Mouse (Mus musculus): Measurements from ENCODE around the gene Ddx59. TPM values are rescaled to one million over a fixed set of nuclear protein-coding genes. Genes with fewer than 3 reads are reported as not detected.
A peak's percentile ranks its signal among the peaks of the same experiment; 100 is the strongest.

Ddx59 gene
- polyA plus RNA-seq, 1 experiment from 2014 or later: 16.4 TPM

GRCm38 (mm10) chr1:136457403-136457802, 42.3 kb downstream of the Ddx59 start:
- 82% methylated on average over 4 of the region's 4 CpGs for WGBS
- no peak for ATAC-seq (ENCODE audit: low FRiP score)
- no peak overlapping the region for H3K9ac ChIP-seq

DNA sequence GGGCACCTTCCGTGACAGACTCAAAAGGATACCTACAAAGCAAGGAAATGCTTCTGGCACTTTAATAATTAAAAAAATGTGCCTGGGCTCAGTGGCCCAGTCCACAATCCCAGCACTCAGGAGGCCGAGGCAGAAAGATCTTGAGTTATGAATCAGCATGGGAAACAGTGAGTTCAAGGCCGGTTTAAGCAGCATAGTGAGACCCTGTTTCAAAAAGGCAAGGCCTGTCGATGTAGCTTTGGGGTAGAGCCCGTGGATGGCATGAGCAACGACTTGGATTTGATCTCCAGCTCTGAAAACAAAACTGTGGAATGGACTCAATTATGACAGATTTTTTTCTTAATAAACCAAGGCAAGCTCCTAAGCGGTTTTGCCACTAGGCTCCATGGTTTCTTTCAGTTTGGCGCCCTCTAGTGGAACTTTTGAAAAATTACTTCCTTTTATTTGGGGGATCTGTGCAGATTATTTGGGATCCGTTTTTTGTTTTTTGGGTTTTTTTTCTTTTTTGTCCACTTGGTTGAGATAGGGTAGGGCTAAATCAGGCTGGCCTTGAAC, 43.7 kb downstream of the Ddx59 start:
- no peak for ATAC-seq (ENCODE audit: low FRiP score)
- peak; percentile 87 for DNase-seq (ENCODE audit: low spot score)
- no peaks in the 10 kb centered on the region for H3K27me3 ChIP-seq (ENCODE audit: control insufficient read depth, insufficient read depth, low read length)
- no peak overlapping the region for H3K4me3 ChIP-seq (replicated peaks; ENCODE audit: low read length)
- H3K9me3 ChIP-seq (ENCODE audit: control insufficient read depth, low read length): no peaks in the 10 kb centered on the region
- no peak overlapping the region for H3K4me2 ChIP-seq (replicated peaks)
- no peaks in the 10 kb centered on the region for H3K36me3 ChIP-seq (replicated peaks; ENCODE audit: control insufficient read depth, insufficient read depth)
- no peaks in the 10 kb centered on the region for H3K4me1 ChIP-seq (replicated peaks; ENCODE audit: control insufficient read depth, insufficient read depth, low read length)
- H3K9ac ChIP-seq: no peak overlapping the region
- no peak overlapping the region for H3K27ac ChIP-seq
- WGBS: 31% methylated on average over 9 of the region's 9 CpGs

More at GRCm38 (mm10) chr1:136457403-136457802, 42.3 kb downstream of the Ddx59 start:
- H3K9me3 ChIP-seq (ENCODE audit: control insufficient read depth, low read length): no peaks in the 10 kb centered on the region
- DNase-seq (ENCODE audit: low spot score): no peak
- no peak overlapping the region for H3K27ac ChIP-seq
- no peak overlapping the region for H3K4me3 ChIP-seq (replicated peaks; ENCODE audit: low read length)
- no peak overlapping the region for H3K4me2 ChIP-seq (replicated peaks)
- H3K36me3 ChIP-seq (replicated peaks; ENCODE audit: control insufficient read depth, insufficient read depth): no peaks in the 10 kb centered on the region
- no peaks in the 10 kb centered on the region for H3K27me3 ChIP-seq (ENCODE audit: control insufficient read depth, insufficient read depth, low read length)
- no peaks in the 10 kb centered on the region for H3K4me1 ChIP-seq (replicated peaks; ENCODE audit: control insufficient read depth, insufficient read depth, low read length)

DNA sequence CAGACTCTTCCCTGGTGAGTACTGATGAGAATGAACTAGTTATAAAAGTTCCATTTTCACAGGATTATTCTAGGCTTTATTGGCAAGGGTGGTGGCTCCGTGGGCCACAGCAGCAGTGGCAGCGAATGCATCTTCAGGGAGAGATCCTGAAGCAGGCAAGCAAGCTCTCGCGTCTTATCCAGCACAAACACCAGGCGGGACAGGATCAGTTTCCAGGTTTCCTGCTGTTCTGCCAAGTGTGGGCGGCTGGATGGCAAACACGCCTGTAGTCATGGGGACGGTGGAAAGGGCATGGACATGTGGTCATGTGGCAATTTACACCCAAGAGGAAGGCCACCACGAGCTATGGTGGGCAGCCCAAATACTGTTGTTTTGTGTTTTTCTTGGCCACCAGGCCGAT, 47.4 kb downstream of the Ddx59 start:
- no peak for ATAC-seq (ENCODE audit: low FRiP score)
- H3K9ac ChIP-seq: no peak overlapping the region

DNA sequence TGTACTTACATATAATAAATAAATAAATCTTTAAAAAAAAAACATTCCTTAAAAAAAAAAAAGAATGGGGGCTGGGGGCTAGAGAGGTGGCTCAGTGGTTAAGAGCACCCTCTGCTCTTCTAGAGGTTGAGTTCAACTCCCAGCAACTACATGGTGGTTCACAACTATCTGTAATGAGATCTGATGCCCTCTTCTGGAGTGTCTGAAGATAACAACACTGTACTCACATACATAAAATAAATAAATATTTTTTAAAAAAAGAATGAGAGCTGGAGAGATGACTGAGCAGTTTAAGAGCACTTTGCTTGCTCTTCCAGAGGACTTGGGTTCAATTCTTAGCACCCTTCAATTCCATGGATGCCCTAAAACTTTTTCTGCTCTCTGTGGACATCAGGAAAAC, 50.1 kb downstream of the Ddx59 start:
- H3K4me3 ChIP-seq (replicated peaks; ENCODE audit: low read length): no peak overlapping the region
- no peaks in the 10 kb centered on the region for H3K27me3 ChIP-seq (ENCODE audit: control insufficient read depth, insufficient read depth, low read length)
- no peak overlapping the region for H3K27ac ChIP-seq
- H3K36me3 ChIP-seq (replicated peaks; ENCODE audit: control insufficient read depth, insufficient read depth): no peaks in the 10 kb centered on the region
- no peak overlapping the region for H3K9ac ChIP-seq
- H3K4me1 ChIP-seq (replicated peaks; ENCODE audit: control insufficient read depth, insufficient read depth, low read length): peaks cover 6% of the 10 kb centered on the region; the same call in 1 of the 2 replicates
- ATAC-seq (ENCODE audit: low FRiP score) (no peak), DNase-seq (ENCODE audit: low spot score) (no peak)
- no peak overlapping the region for H3K4me2 ChIP-seq (replicated peaks)
- H3K9me3 ChIP-seq (ENCODE audit: control insufficient read depth, low read length): no peaks in the 10 kb centered on the region

More for the DNA sequence above, 47.4 kb downstream of the Ddx59 start:
- H3K27me3 ChIP-seq (ENCODE audit: control insufficient read depth, insufficient read depth, low read length): no peaks in the 10 kb centered on the region
- no peak overlapping the region for H3K4me3 ChIP-seq (replicated peaks; ENCODE audit: low read length)
- 60% methylated on average over 10 of the region's 10 CpGs for WGBS
- H3K27ac ChIP-seq: no peak overlapping the region
- no peak overlapping the region for H3K4me2 ChIP-seq (replicated peaks)
- peaks cover 6% of the 10 kb centered on the region; the same call in 1 of the 2 replicates for H3K4me1 ChIP-seq (replicated peaks; ENCODE audit: control insufficient read depth, insufficient read depth, low read length)
- no peaks in the 10 kb centered on the region for H3K9me3 ChIP-seq (ENCODE audit: control insufficient read depth, low read length)
- DNase-seq (ENCODE audit: low spot score): no peak
- no peaks in the 10 kb centered on the region for H3K36me3 ChIP-seq (replicated peaks; ENCODE audit: control insufficient read depth, insufficient read depth)

GRCm38 (mm10) chr1:136466143-136466811, 51.2 kb downstream of the Ddx59 start, which contains the start of gene Kif14:
Kif14 (plus strand) TSS chr1:136466343.
- DNase-seq (ENCODE audit: low spot score) (peak; percentile 95), ATAC-seq (ENCODE audit: low FRiP score) (peak; percentile 99)
- Histone ChIP-seq H3K9ac (peak within 1 kb of the TSS; percentile 44), H3K4me1 (replicated peaks; ENCODE audit: control insufficient read depth, insufficient read depth, low read length) (peaks cover 6% of the 10 kb centered on the region; the same call in 1 of the 2 replicates), H3K36me3 (replicated peaks; ENCODE audit: control insufficient read depth, insufficient read depth) (no peaks in the 10 kb centered on the region), H3K4me2 (replicated peaks) (peak within 1 kb of the TSS; percentile 99), H3K27me3 (ENCODE audit: control insufficient read depth, insufficient read depth, low read length) (no peaks in the 10 kb centered on the region), H3K27ac (no peak within 1 kb of the TSS), H3K4me3 (replicated peaks; ENCODE audit: low read length) (peak within 1 kb of the TSS; percentile 41), H3K9me3 (ENCODE audit: control insufficient read depth, low read length) (no peaks in the 10 kb centered on the region)
- under 1% methylated on average over 51 of the region's 52 CpGs for WGBS

DNA sequence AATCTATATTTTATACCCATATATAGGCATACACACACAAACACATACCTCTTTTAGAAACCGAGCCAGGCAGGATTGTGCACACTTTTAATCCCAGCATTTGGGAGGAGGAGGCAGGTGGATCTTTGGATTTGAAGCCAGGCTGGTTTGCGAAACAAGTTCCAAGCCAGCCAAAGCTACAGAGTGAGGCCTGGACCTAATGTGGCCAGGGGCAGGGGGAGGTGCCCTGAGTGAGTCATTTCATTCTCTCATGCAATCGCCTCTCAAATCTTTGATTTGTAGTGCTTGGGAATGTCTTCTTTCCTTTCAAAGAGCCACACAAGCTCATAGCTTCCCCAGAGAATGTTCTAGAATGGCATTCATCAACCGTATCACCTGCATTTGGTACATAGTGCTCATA, 54.3 kb downstream of the Ddx59 start:
- Histone ChIP-seq H3K4me3 (replicated peaks; ENCODE audit: low read length) (no peak overlapping the region), H3K9me3 (ENCODE audit: control insufficient read depth, low read length) (no peaks in the 10 kb centered on the region), H3K27me3 (ENCODE audit: control insufficient read depth, insufficient read depth, low read length) (no peaks in the 10 kb centered on the region), H3K36me3 (replicated peaks; ENCODE audit: control insufficient read depth, insufficient read depth) (no peaks in the 10 kb centered on the region), H3K4me2 (replicated peaks) (no peak overlapping the region), H3K27ac (no peak overlapping the region), H3K9ac (no peak overlapping the region), H3K4me1 (replicated peaks; ENCODE audit: control insufficient read depth, insufficient read depth, low read length) (peaks cover 6% of the 10 kb centered on the region; the same call in 1 of the 2 replicates)
- WGBS: 95% methylated on average over 4 of the region's 4 CpGs
- no peak for ATAC-seq (ENCODE audit: low FRiP score)
- DNase-seq (ENCODE audit: low spot score): no peak

GRCm38 (mm10) chr1:136470471-136470870, 55.4 kb downstream of the Ddx59 start:
- peaks cover 6% of the 10 kb centered on the region; the same call in 1 of the 2 replicates for H3K4me1 ChIP-seq (replicated peaks; ENCODE audit: control insufficient read depth, insufficient read depth, low read length)
- no peak overlapping the region for H3K9ac ChIP-seq
- DNase-seq (ENCODE audit: low spot score) (no peak), ATAC-seq (ENCODE audit: low FRiP score) (no peak)
- H3K4me3 ChIP-seq (replicated peaks; ENCODE audit: low read length): no peak overlapping the region
- WGBS: 9% methylated on average over 6 of the region's 6 CpGs
- no peaks in the 10 kb centered on the region for H3K27me3 ChIP-seq (ENCODE audit: control insufficient read depth, insufficient read depth, low read length)
- no peaks in the 10 kb centered on the region for H3K36me3 ChIP-seq (replicated peaks; ENCODE audit: control insufficient read depth, insufficient read depth)
- H3K27ac ChIP-seq: no peak overlapping the region
- no peaks in the 10 kb centered on the region for H3K9me3 ChIP-seq (ENCODE audit: control insufficient read depth, low read length)
- no peak overlapping the region for H3K4me2 ChIP-seq (replicated peaks)

Other genes starting within 250 kb of the Ddx59 start
- not detected in 2 replicates for gene Mroh3, start 202.4 kb upstream of the Ddx59 start, polyA plus RNA-seq (2014; fragmentation: Nextera tagmentation; extraction: Ambion mirVana)
- 2.6 and 2.8 TPM in 2 replicates for gene Inava, start 181.0 kb upstream of the Ddx59 start, polyA plus RNA-seq (2014; fragmentation: Nextera tagmentation; extraction: Ambion mirVana)
- gene Gpr25, start 154.4 kb upstream of the Ddx59 start, polyA plus RNA-seq (2014; fragmentation: Nextera tagmentation; extraction: Ambion mirVana): 1.2 and 2.3 TPM in 2 replicates
- gene Camsap2, start 69.2 kb upstream of the Ddx59 start, polyA plus RNA-seq (2014; fragmentation: Nextera tagmentation; extraction: Ambion mirVana): 59.5 and 62.9 TPM in 2 replicates
- 1.3 and 1.6 TPM in 2 replicates for gene Kif14, start 51.1 kb downstream of the Ddx59 start, polyA plus RNA-seq (2014; fragmentation: Nextera tagmentation; extraction: Ambion mirVana)
- 23.4 and 24.6 TPM in 2 replicates for gene Zfp281, start 209.6 kb downstream of the Ddx59 start, polyA plus RNA-seq (2014; fragmentation: Nextera tagmentation; extraction: Ambion mirVana)